Mouse (Mus musculus) fibroblast of lung, adult 2 months (primary cell): ENCODE data around the gene Slc12a9.
A peak's percentile ranks its signal among the peaks of the same experiment; 100 is the strongest.

ENCODE experiments used
- DNase-seq: peaks from one replicate; pipeline ENCODE4 v3.0.0-alpha.2; 2011; ENCODE audit warnings: low read depth

Slc12a9 gene

DNA sequence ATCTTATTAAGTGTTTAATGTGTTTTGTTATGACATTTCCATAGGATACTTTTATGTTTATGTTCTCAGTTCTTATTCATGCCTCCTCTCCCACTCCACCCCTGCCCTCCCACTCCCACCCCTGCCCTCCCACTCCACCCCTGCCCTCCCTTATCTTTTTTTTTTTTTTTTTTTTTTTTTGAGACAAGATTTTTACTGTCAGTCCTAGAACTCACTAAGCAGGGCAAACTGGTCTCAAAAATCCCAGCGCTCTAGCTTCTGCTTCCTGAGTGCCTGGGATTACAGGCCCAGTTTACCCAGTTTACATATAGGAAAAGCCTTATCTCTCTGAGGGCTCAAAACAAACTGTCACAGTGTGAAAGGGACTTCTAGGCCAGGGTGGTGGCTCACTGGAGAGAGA, 13.0 kb upstream of the Slc12a9 start:
- no peak for DNase-seq

DNA sequence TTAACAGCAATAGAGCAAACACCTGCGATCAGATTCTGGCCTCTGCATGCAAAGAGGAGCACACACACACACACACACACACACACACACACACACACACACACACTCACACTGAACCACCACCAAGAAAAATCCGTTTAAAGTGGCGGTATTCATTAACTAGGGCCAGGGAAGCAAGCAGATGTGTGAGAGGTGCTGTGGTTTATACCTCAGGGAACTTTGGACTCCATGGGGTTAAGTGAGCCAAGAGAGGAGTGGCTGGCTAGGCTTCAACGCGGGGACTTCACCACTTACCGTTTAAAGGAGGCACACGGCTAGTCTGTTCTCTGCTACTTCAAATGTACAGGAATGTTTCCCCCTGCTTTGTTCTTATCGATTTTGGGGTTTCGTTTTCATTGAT, 12.4 kb upstream of the Slc12a9 start:
- DNase-seq = no peak

DNA sequence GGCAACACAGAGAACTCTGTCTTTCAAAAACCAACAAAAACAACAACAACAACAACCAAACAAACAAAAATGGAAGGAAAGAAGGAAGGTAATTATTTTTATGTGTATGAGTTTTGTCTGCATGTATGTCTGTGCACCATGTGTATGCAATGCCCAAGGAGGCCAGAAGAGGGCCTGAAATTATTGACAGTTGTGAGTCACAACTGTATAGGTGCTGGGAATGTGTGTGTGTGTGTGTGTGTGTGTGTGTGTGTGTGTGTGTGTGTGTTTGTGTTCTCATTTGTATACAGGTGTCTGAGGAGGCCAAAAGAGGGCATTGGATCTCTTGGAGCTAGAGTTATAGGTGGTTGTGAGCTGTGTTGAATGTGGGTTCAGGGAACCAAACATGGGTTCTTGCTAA, 10.5 kb upstream of the Slc12a9 start:
- no peak for DNase-seq

DNA sequence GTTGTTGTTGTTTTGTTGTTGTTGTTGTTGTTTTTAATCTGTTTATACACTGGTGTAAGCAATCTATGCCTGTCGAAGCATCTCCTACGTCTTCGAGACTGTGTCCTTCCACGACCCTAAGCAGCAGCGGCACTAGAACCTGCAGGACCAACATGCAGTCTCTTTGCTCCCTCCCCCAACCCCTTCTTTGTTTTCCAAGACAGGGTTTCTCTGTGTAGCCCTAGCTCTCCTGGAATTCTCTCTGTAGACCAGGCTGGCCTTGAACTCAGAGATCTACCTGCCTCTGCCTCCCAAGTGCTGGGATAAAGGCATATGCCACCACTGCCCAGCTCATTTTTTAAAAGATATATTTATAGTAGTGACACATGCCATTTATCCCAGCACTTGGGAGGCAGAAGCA, 10.0 kb upstream of the Slc12a9 start:
- DNase-seq = no peak

DNA sequence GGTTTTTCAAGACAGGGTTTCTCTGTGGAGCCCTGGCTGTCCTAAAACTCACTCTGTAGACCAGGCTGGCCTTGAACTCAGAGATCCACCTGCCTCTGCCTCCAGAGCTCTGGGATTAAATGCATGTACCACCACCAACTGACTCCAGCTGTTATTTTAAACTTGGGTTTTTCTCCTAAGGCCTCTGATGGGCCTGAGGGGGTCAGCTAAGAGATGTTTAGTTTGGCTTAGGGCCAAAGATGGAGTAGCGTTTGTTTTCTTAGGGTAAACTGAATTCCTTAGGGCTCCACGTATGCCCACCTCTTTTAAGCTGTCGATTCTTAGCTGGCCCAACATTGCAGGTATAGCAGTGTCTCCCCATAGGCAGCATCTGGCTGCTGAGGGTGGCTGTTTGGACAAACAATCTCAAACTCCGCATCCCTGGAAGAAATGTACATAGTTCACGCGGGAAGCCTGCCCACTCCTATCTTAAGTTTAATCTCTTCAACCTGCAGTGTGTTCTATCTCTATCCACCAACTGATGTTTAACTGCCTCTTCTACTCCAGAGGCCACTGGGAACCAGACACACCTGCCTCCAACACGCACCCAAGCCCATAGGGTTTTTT, 9.1 kb upstream of the Slc12a9 start:
- no peak for DNase-seq

DNA sequence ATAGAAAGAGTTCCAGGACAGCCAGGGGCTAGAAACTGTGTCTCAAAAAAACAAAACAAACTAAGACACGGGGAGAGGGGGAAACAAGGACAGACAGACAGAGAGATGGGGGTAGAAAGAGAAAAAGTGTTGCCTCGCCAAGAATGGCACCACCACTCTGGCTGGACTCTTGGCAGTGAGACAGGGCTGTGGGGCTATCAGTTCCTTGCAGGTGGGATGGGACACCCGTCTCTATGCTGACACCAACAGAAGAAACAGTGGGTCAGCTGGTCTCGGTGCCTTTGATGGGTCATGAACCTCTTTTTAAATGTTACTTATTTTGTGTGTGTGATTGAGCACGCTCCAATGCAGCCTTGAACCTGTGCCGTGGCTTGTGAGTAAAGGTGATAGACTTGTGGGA, 6.8 kb upstream of the Slc12a9 start:
- no peak for DNase-seq

DNA sequence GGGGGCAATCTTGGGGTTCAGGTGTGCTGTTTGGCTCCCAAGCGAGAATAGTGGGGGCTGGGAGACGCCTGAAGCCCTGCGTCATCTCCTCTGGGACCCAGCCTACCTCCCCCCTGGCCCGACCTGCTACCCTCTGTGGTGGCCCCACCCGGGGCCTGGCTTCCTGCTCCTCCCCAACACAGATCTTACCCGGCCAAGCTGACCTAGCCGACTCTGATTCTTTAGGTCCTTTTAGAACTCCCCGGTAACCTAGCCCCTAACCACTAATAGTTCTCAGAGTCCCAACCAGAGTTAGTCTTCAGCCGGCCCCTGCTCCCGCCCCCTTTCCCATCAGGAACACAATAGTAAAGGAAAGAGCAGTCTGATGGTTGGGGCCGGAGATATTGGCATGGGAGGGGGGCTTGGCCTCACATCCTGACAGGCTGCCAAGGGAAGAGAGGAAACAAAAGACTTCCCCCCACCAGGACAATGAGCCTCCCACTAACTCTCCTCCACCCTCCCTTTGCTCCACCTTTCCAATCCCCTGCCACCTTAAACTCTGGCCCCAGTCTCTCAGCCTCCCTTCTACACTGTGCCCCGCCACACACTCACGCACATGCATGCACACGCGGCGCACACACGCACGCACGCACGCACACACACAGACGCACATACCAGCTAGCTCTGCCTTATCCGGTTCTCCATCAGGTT, 6.0 kb upstream of the Slc12a9 start:
- DNase-seq = no peak

DNA sequence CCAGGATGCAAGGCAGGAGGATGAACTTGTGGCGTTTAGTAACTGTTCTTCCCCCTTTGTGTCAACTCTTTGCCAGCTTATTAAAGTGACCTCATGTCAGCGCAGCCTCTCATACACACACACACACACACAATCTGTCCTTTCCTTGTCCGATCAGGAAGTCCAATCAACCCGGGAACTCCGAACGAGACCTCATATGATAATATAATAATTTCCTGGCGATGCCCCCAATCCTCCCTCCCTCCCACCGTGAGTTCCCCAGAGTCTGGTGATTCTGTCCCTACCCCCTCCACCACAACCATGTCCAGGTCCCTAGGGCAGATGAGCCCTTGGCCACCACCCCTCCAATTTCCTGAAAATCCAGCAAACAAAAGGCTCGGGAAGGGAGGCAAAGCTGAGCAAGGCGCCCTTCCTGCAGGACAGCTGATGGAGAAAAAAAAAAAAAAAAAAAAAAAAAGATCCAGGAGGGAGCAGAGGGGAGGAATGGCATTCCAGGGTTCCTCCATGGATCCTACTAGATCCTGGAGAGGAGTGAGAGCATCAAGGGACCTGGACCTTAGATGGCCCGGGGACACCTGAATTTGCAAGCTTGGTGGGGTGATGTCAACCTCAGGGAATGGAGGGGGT, 5.4 kb upstream of the Slc12a9 start:
- DNase-seq = no peak

DNA sequence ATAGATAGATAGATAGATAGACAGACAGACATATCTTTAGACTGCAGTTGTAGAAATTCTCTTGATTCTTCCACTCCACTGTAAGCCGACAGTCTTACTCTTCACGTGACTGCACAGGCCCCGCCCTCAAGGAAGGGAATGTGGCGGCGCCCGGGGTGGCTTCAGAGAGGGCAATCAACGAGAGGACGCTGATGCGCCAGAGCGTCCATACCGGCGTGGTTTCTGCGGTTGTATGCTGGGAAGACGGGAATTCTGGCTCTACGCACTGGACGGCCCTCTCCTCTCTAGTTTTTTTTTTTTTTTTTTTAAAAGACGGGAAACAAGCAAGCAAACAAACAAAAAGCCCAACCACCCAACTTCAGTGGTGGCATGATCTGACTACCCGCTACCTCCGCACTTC, 4.9 kb upstream of the Slc12a9 start:
- peak; percentile 72 for DNase-seq

DNA sequence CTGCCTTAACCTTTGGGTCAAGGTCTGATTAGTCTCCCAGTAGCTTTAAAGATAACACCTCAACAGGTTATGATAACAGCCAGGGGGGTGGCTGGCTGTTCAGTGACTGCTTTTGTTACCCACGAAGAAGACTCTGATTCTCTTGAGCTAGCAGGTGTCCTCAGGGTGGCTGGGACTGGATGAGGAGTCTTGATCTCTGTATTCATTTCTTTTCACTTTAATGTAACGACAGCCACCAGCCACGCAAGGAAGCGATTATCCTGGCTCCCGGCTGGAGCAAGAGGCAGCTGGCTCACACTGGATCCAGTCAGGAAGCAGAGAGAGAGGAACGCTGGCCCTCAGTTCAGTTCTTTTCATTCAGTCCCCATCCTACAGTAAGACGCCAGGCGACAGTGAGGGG, 3.8 kb upstream of the Slc12a9 start:
- DNase-seq = no peak

DNA sequence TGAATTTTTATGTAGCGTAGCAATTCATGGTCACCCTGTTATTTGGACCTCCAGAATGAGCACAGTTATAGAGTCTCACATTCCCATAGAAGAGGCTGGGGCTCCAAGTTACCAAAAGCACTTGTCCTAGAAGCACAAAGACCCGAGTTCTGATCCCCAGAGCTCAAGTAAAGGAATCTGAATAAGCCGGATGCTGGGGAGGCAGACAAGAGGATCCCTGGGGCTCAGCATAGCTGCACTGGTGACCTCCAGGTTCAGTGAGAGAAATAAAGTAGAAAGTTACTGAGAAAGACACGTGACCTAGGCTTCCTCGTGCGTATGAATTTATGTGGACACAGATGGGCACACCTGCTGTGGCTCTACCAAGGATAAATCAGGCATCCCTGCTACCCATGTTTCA, 1.7 kb upstream of the Slc12a9 start:
- DNase-seq = no peak

DNA sequence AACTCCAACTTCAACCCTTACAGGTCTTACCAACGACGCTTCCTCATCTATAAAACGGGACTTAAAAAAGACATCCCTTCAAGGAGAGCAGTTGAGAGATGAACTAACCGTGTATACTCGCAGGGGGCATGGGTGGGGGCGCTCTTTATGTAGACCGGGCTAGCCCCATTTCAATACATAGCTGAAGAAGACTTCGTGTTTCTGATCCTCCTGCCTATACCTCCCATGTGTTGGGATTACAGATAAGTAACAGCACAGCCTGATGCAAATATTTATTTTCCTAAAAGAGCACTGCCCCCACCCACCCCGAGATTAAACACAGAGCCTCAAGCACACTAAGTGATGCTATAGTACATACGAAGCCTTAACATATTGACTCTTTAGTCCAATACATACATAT, 920 bp upstream of the Slc12a9 start:
- no peak for DNase-seq

DNA sequence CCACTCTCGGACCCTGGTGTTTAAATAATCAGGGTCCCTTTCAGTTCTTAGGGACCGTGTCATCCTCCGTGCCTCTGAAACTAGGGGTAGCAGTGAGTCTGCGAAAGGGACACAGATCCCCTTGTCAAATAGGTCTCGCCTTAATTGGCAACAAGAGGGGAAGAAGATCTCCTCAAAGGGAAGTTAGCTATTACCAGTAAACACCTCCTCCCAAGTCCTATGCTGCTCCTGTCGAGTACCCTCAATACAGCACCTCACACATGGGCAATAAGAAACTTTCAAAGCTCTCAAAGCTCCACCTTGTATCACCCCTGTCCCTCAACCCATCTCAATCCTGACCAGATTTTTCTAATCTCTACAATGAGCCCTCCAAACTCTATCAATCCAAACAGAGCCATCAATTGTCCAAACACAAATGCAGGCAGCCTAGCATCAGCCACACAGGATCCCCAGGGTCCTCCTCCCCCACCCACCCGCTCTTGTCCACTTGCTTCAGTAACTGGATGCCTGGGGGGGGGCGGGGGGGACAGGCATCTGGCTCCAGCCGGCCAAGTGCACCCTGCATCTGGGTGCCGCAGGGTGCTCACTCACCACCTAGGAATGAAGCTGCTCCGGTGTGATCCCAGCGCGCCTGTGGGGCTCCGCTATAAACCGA, 413 bp downstream of the Slc12a9 start:
- no peak for DNase-seq

DNA sequence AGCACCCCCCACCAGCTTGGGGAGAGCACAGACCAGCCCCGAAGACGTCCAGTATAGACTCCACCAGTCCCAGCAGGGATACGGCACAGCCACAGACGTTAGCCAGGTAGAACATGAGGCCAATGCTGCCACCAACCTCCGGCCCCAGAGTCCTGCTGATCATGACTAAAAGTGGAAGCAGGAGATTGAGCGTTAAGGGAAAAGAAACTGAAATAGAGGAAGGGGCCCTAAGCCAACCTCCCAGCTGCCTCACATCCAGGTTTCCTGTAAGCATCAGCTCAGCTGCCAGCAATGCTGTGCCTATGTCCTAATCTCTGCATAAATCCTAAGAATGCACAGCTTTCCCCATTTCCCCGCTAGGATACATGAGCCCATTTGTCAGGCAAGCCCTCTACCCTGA, 2.5 kb downstream of the Slc12a9 start:
- DNase-seq = no peak

DNA sequence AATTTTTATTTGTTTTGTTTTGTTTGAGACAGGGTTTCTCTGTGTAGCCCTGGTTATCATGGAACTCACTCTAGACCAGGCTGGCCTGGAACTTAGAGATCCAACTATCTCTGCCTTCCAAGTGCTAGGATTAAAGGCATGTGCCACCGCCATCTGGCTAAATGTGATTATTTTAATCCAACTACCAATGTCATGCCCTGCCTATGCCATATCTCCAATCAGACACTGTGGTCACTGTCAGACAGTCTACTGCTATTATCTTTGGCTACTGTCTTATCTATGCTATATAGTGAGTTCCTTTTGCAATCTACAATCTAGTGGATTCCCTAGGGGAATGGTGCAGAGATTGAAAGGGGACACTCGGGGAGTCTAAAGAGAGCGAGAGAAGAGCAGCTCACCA, 12.4 kb downstream of the Slc12a9 start:
- DNase-seq = no peak

DNA sequence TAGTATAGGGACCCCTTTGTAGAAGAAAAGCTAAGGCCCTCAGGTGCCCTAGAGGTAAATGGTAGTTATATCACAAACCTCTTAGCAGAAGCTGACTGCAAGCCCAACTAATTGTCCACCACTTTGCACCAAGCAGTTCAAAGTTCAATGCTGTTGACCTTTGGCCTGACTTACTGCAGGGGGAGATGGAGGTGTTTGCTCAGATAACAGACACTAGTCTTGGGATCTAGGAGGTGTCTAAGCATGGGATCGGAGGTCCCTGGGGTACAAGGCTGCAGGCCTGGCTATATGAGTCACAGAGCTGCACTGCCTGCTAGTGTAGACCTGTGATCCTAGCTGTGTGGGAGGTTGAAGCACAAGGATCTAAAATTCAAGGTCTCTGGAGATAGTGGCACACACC, 14.8 kb downstream of the Slc12a9 start:
- no peak for DNase-seq

DNA sequence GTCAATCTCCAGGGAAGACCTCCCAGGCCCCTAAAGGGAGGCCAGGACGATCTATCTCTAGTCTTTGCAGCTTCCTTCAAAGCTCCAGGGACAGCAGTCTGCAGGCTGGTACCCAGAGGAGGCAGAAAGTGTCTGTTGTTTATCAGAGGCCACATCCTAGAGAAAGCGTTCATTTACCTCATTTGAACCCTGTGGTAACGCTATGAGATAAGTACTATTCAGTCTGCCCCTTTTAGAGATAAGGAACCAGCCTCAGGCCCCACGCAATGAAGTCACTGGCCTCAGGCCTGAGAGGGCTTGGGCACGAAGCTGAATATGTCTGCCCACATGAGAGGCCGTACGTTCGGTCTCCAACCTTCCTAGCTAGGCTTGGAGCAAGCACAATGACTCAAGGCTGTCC, 16.0 kb downstream of the Slc12a9 start:
- no peak for DNase-seq

DNA sequence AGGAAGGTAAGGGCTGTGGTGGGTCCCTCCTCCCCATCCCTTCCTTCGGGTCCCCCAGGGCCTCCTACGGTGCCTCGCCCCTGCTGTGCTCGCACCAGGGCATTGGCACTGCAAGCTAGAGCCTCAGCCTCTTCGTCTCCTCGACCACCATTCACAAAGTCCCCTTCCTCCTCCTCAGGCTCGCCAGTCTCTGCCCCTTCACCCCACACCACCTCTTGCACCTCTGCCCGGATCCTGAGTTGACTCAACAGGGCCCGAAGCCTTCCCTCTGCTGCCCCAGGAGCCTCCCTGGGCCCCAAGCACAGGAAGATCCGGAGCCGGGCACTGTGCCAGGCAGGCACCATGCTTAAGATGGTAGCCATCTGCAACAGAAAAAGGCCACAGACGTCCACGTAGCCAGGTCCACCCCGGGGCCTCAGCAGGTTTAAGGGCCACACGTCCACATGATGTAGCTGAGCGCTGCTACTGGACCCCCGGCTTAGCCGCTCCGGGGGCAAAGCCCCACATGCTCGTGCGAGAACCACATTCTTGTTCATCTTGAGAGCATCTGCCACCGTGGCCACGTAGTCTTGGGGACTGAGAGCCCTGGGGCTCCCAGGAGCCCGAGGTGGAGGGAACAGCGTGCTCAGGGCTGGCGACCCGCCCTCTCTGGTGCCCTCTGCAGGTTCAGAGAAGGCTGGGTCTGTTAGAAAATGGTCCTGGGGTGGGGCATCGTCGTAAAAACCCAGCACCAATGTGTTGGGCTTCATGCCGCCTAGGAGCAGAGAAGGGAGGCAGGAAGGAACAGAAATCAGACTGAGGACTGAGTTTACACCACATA, 18.1 kb downstream of the Slc12a9 start:
- no peak for DNase-seq

DNA sequence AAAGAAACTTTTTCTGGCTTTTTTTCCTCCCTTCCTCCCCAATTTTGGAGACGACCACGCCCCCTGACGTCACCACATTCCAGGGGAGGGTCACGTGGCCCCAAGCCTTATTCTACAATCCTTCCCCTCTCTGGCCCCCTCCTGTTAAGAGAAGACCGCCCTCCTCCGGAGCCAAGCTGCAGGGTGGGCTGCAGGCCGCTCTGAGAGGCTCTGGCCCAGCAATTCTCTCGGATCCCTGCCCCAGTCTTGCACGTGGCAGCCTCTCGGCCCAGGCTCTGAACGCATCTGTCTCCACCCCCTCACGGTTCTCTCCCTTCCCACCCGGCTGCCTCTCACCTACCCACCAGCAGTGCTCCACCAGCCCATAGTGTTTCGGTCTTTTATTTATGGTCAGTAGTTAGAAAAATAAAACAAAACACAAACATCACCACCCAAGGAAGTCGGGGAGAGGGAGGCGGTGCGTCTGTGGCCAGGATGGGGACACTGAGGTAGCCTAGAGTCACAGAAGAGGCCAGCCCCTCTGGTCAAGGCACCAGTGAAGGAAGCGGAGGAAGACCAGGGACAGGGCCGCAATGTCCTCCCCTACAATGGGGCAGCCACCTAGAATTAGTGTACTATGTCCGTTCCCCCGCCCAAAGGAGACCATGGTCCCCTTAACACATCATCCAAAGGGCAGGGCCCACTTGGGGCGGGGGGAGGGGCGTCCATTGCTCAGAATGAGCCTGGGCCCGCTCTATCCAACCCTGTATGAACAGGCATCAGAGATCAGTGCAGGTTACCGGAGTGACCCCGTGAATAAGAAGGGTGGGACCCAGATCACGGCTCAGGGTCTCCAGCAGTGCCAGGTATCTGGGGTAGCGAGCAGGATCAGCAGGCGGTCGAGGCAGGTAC, 19.0 kb downstream of the Slc12a9 start, which contains the start of gene Trip6:
Gene Trip6, minus strand, starts transcription at position 212 of the 891 bp plus-strand sequence.
- DNase-seq = peak; percentile 67

DNA sequence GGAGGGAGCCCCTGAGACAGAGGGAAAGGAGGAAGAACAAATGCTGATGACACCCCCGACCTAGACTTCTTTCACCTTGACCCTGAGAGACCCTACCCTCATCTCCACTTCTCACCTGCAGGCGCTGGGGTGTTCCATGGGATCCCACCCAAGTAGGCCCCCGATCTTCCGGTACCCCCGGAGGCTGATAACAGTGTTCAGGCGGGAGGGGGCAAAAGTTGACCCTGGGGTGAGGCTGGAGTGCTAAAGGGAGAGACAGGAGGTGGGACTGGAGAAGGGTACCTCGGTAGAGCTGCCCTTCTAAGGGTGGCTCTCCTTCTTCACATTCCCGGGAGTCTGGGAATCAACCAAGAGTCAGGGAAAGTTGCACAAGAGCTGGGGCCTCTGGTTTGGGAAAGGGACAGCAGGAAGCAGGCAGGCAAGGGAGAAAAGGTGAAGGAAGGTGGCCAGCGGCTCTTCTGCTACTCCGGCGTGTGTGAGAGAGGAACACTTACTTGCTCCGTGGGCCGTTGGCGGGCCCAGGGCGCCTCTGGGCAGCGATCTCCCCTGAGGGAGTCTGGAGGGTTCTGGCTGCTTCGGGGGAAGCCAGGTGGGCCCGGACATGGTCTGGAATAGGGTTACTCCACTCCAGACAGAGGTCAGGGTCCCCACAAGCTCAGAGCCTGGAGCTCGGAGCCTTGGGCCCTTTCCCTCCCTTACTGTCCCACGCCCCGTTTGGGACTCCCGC, 19.8 kb downstream of the Slc12a9 start:
- DNase-seq = no peak

DNA sequence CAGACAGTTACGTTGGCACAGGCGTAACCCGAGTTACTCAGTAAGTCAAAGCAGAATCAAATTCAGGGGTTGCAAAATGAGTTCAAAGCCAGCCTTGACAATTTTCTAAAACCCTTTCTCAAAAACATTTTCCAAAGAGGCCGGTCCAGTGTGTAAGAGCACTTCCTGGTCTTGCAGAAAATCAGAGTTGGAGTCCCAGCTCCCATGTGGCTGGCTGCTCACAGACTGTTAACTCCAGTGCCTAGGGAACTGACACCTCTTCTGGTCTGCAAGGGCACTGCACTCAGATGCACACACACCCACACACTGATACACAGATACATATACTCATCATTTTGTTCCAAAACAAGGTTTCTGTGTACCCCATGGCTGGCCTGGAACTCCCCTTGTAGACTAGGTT, 25.0 kb downstream of the Slc12a9 start:
- no peak for DNase-seq
